Mouse (Mus musculus) common myeloid progenitor, adult 5-6 weeks (primary cell): ENCODE measurements around the gene Angptl2. TPM values are rescaled to one million over a fixed set of nuclear protein-coding genes. Genes with fewer than 3 reads are reported as not detected.

Source experiments
- ATAC-seq: replicated peaks from 2 replicates; pipeline ENCODE4 v1.8.0; 2016; ENCODE audit warnings: low read depth, mild to moderate bottlenecking, moderate TSS enrichment, inconsistent platforms; ENCODE audit not compliant: poor library complexity, severe bottlenecking
- total RNA-seq: library from RNA; stranded (forward); fragments of 200-1000, 187-1606 nt; gene quantifications from 2 replicates; pipeline ENCODE4 v1.2.3, GENCODE M21; 2017

The Angptl2 gene
- total RNA-seq, 1 experiment from 2014 or later, result 3.2 TPM

- ATAC-seq, result no peak
These were observed 10.1 kb downstream of the Angptl2 start for GRCm38 (mm10) chr2:33225921-33226320.

GRCm38 (mm10) chr2:33228077-33228476, 12.2 kb downstream of the Angptl2 start:
- no peak for ATAC-seq

GRCm38 (mm10) chr2:33228551-33228950, 12.7 kb downstream of the Angptl2 start:
- ATAC-seq, result no peak

DNA sequence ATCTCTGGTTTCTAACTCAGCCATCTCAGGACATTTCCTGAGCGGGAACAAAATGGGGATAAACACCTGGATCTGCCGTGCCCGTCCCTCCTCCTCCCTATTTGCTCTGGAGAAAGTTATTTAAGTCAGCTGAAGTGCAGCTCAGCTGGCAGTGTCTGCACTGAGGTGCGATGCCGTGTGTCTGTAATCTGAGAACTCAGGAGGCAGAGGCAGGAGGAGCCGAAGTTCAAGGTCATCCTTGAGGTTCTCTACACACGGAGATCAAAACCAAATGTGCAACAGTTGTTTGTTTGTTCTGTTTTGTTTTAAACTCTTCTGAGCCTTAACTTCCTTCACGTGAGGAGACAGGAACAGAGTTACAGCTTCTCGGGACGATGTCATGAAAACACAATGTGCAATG, 14.8 kb downstream of the Angptl2 start:
- ATAC-seq, result no peak

DNA sequence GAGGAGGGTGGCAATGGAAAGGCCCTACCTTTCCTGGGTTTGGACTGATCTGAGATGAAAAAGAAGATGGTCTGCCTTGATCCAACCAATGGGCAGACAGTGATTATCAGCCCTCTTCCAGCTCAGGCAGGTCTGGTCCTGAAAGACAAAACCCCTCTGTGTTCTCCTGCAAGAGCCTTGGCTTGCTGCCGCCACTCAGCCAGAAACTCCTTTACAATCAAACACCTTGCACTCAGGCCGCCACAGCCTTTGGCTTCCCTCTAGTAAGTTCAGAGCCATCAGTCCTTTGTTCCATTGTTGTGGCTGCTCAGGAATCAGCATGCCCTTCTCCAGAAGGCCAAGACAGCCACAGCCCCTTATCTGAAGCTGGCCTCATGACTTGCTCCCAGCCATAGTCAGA, 15.9 kb downstream of the Angptl2 start:
- no peak for ATAC-seq

- no peak for ATAC-seq
These were observed 17.1 kb downstream of the Angptl2 start for GRCm38 (mm10) chr2:33232782-33233570.

- no peak for ATAC-seq
These were observed 18.0 kb downstream of the Angptl2 start for GRCm38 (mm10) chr2:33233856-33234255.

DNA sequence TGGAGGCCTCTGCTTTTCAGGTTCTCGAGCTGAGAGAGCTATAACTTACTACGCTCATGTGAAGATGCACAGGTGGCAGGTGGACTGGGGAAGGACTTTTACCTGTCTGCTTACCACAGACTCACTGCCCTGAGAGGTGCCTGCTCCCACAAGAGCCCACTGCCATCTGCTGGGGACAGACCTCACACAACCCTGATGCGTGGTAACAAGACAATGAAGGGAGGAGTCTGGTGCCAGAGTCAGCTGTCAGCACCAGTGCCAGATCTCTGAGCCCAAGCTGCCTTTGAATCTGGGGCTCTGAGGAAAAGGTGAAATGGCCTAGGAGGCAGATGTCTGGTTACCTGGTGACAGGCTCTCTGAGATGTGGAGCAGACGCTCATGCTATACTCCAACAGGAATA, 19.0 kb downstream of the Angptl2 start:
- ATAC-seq, result no peak

DNA sequence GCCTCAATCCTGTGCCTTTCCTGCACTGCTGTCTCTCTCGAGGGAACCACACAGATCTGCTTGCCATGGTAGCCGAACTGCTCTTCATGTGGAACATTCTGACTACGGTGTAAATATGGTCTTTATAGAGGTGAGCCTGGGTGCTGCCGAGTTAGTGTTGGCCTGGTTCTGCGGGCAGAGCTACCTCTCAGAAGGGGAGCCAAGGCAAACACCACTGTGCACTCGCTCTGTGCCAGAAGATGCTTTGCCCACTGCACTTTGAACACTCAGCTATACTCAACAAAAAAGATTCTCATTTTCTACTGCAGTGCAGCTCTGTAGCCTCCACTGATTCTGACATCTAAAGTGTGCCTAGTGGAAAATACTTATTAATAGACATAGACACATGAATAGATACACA, 21.7 kb downstream of the Angptl2 start:
- ATAC-seq, result no peak

GRCm38 (mm10) chr2:33244880-33245279, 29.0 kb downstream of the Angptl2 start:
- no peak for ATAC-seq

DNA sequence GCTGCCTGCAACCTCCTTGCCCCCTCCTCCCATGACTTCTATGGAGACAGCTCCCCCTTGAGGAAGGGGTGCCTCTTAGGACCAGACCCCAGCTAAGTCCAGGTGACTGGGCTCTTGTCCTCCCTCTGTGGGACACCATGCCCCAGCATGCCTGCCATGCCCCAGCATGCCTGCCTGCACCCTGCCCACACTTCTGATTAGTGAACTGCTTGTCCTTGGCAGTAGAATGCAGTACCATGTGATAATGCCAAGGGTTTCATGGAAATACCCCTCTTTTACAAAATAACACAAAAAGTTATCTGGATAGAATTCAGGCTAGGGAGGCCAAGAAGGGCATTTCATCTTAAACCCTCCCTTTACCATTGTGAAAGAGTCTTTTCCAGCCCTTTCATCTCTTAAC, 29.5 kb downstream of the Angptl2 start:
- no peak for ATAC-seq

GRCm38 (mm10) chr2:33246841-33247240, 31.0 kb downstream of the Angptl2 start:
- no peak for ATAC-seq

DNA sequence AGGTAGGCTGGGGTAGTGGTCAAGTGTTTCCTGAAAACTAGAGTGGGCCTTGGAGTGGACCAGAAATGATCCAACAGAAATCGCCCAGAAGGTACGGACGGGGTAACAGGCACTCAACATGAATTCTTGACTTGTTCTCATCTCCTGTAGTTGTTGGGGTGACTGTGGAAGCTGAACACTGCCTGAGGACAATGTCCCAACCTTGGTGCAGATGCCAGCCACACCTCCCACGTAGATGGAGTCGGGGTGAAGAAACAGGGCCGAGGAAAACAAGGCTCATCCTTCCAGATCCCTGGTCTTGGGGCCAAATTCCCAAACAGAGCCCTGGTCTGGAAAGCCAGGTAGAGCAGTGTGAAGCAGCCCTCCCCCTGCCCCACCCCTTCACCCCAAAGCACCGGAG, 32.7 kb downstream of the Angptl2 start:
- no peak for ATAC-seq

DNA sequence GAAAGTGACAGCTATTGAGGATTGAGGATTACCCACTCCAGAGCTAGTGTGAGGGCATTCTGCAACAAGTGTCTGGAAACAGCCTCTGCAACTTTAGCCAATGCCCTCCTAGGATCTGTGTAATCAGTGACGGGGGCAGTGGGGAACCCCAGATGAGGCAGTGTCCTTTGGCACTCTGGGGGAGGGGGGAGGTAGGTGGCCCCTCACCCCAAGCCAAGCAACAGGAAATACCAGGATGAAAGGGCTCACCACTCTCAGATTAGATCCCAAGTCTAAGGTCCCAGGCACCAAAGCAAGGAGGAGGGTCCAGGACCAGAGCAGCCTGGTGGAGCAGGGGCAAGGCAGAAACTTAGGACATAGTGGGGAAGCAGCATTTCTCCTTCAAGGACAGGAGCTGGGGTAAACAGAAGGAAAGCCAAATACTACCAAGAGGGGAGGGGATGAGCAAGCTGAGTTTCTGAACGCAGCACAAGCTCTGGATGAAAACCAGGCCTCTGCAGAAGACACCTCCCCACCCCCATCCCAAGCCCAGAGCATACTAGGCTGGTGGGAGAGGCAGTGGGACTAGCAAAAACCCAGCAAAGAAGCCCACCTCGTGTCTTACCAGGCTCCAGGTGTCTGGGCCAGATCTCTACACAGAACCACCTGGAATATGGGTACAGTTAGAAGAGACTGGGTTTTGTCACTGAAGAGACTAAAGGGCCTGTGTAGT, 34.2 kb downstream of the Angptl2 start:
- ATAC-seq, result no peak

DNA sequence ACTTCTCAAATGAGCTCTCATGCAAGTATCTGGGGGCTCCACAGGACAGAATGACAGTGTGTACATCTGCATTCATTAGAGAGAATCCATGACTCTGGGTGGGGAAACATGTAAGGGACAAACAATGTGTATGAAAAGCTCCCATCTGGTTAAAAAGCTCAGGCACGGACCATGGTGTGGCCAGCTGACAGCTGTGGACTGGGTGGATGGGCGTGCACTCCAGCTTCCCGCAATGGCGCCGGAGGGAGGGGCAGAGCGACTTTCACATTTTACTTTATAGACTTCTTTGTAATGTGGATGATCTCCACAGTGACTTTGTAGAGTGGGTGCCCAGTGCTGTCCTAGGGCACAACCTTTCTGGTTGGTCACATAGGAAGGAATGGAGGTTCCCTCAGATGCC, 36.9 kb downstream of the Angptl2 start:
- ATAC-seq, result no peak

GRCm38 (mm10) chr2:33253572-33254190, 37.8 kb downstream of the Angptl2 start:
- ATAC-seq, result no peak

- no peak for ATAC-seq
These were observed 38.6 kb downstream of the Angptl2 start for GRCm38 (mm10) chr2:33254318-33254985.

DNA sequence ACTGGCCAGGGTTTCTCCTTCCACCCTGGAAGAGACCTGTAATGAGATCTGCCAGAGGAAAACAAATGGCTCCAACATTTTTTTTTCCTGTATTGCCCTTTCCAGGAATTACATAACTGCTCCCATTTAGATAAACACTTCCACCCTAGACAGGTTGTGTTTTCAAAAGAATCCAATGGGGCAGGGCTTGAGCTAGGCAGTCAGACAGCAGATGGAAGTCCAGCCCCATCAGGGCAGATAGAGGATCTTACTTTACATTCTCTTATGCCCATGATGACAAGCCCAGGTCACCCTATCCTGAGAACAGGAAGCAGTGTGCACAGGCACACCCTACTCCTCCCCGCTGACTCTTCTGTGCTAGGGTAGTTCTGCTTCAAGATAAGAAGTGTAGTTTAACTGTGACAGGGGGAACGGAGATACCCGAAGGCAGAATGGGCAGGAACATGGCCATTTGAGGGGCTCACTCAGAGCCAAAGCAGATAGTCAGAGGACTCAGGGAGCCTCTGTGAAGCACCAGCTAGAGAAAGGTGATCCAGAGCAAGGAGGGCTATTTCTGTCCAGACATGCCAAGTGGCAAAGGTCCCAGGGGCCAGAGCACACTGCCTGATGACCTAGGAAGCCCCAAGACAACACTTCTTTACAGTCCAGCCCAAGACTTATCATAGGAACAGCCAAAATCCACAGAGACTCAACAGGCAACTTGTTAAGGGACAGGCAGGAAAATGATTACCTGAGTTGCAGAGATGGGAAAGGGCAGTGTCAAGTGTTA, 41.1 kb downstream of the Angptl2 start:
- peak; percentile 88 for ATAC-seq

DNA sequence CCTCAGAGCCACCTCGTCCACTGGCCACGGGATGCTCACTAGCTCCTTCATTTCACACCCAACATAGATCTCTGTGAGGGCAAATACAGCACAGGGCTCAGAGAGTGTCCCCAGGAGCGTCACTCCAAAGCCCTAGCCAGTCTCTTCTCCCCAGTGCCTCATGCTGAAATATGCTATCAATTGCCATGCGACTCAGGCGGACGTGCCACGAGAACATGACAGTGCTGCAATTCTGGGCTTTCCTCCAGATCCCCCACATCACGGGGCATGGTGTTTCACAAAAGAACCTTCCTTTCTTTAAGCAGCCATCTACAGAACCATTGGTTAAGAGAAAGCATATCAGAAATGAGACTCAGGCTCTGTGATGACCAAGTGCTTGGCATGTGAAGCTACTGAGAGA, 44.9 kb downstream of the Angptl2 start:
- no peak for ATAC-seq

- no peak for ATAC-seq
These were observed 45.6 kb downstream of the Angptl2 start for GRCm38 (mm10) chr2:33261475-33261874.
